Mouse (Mus musculus) heart, adult 18-20 months (tissue): ENCODE data around the gene Gon4l. TPM values are rescaled to one million over a fixed set of nuclear protein-coding genes. Genes with fewer than 3 reads are reported as not detected.
"Not testable (repeated sequence)": the region's sequence is repeated elsewhere in the genome, so short reads cannot be mapped to it uniquely, and the experiment has no call there.

Experiments used
- DNase-seq, 2 experiments: peaks; one replicate each; pipeline ENCODE4 v3.0.0; 2021 to 2022; ENCODE audit warnings: mixed read lengths in 1 of 2
- long read RNA-seq, 2 experiments: library from polyadenylated mRNA; stranded (forward); transcript quantifications; one replicate each; pipeline ENCODE4 v2.0.0; 2021
- total RNA-seq, 2 experiments: library from RNA; stranded (reverse); gene quantifications; 2 replicates each; pipeline ENCODE4 v1.2.3; 2021

The Gon4l gene
- 10 to 100 TPM; 20.0 to 21.6 TPM for total RNA-seq
- long read RNA-seq, experiment 1, partial matches to known transcripts, result 3 of 5 reads
- long read RNA-seq, experiment 1, other reads (novel, unspliced or antisense), result 2 of 5 reads
- long read RNA-seq, experiment 2, partial matches to known transcripts, result 1 of 4 reads
- long read RNA-seq, experiment 2, other reads (novel, unspliced or antisense), result 3 of 4 reads

DNA sequence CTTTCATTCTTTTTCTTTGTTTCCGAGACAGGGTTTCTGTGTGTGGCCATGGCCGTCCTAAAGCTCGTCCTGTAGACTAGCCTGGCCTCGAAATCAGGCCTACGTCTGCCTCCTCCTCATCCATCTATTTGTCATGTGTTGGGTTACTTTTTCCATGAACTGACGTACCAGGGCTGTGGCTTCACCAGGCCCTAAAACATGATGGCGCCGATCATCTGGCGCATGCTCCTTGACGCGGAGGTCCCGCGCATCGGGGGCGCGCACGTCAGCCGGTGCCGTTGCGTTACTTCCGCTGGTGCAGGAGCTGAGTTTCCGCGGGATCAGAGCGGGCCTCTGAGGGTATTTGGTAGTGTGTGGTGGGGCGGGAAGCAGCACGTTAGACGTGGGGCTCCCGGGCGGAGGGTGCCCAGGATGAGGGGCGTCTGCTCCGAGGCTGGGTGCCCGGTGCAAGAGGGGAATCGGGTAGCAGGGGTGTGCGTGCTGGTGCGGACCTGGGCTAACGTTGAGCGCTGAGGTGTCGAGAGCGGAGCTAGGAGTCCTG, at the start of gene Gon4l:
Gon4l (plus strand) TSS at position 281 of the 541 bp plus-strand sequence.
- DNase-seq, result peak; percentile 33 to 58

DNA sequence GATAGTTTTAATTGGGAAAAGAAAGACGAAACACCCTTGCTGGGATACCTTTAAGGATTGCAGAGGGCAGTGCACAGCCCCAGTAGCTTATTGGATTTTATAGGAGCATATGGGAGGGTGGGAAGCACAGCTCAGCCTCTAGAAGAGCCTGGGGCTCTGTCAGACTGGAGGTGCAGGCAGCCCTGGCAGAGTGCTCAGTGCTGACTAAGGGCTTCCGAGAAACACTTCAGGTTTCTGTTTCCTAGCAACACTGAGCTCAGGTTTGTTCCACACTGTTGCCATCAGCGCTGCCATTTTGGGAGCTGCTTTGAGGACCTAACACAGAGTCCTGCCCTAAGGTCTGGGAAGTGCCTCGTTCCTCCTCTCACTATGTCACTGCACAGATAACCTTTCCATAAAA, 48.7 kb upstream of the Gon4l start:
- not testable (repeated sequence) for DNase-seq

DNA sequence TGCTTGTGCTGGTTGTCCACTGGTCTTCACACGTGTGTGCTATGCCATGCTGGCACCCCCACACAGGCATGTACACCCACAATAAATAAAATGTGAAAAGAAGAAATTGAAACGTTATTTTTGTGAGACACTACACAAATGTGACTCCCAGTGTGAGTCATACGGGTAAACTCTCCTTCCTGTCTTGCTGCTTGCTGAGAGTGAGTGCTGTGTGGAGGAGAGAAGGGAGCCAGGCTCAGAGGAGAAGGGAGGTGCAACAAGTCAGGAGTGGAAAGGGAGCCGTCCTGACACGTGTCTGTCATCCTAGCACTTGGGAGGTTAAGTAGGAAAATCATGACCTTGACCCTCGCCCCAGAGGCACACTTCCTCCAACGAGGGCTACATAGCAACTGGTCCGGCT, 48.2 kb upstream of the Gon4l start:
- not testable (repeated sequence) for DNase-seq

DNA sequence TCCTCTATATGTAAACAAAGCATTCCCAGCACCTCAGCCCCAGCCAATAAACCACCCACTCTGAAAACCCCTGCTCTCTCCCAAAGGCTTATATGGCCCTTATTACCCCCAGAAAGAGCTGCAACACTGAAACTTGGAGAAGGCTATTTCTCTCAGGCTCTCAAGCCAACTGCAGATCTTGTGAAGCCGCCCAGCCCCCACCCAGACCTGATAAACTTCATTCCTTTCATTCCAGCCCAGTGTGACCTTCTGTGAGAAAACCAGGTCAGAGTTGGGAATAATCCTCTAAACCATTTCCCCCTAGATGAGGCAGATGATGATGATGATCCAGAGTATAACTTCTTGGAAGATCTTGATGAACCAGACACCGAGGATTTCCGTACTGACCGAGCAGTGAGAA, 47.0 kb upstream of the Gon4l start:
- DNase-seq, result not testable (repeated sequence)

DNA sequence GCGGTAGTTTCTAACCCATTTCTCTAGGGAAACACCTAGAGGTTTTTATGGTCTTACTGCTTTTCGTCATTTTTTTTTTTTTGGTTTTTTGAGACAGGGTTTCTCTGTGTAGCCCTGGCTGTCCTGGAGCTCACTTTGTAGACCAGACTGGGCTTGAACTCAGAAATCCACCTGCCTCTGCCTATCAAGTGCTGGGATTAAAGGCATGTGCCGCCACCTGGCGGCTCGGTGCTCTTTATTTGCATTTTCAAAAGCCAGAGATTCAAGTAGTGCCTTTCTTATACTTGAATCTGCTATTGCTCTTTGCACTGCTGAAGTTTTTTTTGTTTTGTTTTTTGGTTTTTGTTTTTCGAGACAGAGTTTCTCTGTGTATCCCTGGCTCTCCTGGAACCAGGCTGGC, 37.5 kb upstream of the Gon4l start:
- DNase-seq, result not testable (repeated sequence)

DNA sequence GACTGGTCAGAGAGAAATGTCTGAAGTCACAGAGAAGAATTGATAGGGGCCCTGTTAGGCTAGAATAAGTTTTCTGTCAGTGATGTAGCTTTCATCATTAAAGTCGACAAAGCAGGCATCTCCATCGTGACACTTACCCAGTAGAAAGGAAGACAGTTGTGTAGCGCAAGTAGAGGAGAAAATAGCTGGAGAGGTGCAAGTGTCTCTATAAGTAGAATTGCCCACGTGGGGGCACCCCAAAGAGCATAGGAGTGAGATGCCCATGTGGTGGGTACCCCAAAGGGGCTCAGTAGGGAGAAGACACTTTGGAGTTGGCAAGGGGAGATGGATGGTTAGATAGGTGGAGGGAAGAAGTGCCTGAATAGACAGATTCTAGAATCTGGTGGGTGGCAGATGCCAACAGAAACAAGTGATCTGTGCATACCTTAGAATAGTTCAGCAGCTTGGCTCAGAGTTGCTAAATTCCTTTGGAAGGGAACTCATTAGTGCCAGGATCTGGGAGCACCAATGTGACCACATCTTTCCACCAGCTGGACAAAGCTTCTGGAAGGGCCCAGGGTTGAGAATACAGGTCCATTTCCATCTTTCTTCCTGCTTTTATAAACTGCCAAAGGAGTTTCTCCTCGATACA, 31.0 kb upstream of the Gon4l start:
- DNase-seq, result no peak

DNA sequence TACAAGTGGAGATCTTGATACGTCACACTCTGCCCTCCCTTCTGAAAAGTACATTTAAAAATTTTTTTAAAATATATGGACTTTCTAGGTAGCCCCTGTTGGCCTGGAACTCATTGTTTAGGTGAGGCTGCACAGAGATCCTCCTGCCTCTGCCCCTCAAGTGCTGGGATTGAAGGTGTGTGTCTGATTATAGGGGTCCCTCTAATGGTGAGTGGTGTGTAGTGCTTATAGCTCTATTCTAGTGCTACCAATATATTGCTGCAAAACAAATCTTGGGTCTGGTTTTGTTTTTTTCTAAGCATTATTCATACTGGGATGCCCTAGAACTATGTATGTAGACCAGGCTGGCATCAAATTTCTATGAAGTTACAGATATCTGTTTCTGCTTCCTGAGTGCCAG, 9.3 kb upstream of the Gon4l start:
- peak in 1 of 2 experiments; percentile 28 for DNase-seq

DNA sequence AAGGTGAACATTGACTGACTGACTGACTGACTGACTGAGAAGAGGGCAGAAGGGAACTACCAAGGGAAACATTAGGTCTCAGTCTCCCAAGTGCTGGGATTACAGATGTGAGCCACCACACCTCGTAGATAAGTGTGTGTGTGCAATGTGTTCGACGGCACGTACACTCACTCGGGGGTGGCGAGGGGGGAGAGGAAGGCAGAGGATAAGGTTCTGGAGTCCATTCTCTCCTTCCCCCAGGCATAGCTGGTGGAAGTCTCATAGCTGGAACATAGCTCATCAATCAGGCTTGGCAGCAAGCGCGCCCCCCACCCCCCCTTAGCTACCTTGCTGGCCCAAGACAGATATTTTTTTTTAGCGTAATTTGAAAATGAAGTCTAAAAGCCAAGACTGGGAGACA, 7.8 kb upstream of the Gon4l start:
- no peak for DNase-seq

DNA sequence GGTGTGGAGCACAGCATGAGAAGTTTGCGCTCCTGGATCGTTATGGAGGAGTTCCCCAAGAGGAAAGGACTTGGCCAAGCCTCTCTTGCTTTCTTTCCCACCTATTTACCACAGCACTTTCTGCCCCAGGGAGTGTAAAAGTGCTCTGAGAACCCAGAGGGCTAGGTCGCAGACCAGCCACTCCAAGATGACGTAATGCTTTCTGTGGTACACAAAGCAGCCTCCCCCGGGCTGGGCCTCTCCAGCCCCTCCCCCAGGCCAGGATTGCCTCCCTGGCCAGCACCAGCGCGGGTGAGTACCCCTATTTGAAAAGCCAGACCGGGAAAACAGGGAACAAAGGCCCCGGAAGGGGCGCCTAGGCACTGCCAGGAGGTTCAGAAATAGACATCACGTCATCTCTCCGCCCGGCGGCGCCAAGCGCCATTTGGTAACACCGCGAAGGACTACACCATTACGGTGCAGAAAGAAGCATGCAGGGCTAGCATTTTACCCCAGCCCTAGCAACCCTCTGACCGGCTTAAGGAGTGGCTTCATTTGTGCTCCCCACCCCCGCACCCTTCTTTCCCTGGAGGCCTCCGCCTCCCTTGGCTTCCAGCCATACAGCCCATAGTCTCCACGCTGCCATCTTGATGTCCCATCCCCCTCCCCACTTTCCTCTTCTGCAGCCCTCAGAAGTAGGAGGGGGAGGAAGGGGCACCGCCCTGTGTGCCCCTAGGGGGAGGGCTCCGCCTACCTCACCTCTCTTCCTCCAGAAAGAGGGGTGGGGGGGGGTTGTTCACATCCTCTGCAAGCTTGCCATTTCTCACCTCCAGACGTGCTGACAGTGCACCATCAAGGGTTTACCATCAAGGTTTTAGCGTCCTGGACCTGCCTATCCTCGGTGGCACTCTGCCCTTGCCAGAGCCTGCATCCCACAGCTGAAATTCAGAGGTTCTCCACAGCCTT, 3.6 kb upstream of the Gon4l start:
- DNase-seq, result peak; percentile 62 to 80

DNA sequence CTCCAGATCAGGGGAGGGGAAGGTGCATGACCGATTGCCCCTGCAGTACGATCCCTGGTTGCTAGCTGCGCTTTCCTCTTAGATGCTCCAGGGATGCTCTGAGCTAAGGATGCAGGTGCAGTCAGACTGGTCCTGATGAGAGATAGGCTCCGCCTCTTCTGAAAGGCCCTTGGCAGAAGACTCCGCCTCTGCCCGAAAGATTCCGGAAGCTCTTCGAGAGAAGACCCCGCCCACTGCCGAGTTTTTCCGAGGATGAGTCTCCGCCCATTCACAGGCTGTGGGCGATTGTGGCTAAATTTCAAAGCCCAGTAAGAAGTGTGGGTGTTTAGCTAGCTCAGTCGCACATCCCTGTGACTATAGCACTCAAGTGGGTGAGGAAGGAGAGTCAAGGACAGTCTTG, 2.6 kb upstream of the Gon4l start:
- DNase-seq, result peak; percentile 55 to 62

DNA sequence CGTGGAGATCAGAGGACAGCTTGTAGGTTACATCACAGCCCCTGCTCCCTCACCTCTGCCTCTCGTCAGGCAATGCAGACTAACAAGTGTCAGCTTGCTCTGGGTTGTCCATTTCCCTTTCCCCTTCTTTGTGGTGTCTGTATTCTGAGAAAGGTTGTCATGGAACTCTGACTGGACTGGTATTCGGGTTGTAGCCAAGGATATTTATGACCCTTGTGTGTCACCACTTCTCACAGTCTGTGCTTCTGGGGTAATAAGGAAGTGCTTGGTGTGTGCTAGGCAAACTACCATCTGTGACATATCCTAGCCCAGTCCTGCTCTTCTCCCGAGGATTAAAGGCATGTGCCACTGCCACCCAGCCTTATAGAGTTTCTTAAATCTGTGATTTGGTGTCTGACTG, 14.1 kb downstream of the Gon4l start:
- no peak for DNase-seq

DNA sequence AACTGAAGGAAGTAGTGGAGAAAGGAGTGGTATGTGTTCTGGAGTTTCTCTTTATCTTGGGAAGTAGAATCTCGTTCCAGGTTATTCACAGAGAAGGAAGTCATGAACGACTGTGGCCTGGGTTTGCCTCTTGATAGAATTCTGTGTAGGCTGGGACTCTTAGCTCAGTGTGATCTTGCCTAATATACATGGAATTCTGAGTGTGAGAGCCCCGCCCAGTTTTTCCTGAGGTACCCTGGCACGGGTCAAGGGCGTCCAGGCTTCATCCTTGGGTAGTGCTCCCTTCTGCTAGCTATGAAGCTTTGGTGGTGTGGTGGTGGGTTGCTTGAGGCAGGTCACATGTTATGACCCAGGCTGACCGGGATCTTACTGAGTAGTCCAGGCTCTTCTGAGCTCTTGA, 20.8 kb downstream of the Gon4l start:
- no peak for DNase-seq

DNA sequence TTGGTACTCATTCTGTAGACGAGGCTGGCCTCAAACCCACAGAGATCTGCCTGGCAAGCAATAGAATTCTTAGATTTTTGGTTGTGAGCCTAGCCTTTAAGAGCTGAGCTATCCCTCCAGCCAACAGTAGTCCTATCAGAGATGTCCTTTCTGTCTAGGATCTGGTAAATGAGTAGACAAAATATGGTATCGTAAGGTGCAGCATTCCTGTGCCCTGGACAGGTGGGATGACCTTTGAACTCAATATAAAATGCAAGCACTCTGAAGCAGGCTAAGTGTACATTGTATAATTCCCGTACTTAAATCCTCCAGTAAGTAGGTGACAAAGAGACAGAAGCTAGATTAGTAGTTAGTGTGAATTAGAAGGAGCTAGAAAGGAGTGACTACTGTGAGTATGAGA, 27.1 kb downstream of the Gon4l start:
- no peak for DNase-seq

DNA sequence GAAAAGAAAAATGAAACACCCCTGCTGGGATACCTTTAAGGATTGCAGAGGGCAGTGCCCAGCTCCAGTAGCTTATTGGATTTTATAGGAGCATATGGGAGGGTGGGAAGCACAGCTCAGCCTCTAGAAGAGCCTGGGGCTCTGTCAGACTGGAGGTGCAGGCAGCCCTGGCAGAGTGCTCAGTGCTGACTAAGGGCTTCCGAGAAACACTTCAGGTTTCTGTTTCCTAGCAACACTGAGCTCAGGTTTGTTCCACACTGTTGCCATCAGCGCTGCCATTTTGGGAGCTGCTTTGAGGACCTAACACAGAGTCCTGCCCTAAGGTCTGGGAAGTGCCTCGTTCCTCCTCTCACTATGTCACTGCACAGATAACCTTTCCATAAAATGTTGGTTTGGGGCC, 31.7 kb downstream of the Gon4l start:
- DNase-seq, result not testable (repeated sequence)

DNA sequence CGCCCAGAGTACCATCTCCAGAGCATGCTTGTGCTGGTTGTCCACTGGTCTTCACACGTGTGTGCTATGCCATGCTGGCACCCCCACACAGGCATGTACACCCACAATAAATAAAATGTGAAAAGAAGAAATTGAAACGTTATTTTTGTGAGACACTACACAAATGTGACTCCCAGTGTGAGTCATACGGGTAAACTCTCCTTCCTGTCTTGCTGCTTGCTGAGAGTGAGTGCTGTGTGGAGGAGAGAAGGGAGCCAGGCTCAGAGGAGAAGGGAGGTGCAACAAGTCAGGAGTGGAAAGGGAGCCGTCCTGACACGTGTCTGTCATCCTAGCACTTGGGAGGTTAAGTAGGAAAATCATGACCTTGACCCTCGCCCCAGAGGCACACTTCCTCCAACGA, 32.1 kb downstream of the Gon4l start:
- not testable (repeated sequence) for DNase-seq

DNA sequence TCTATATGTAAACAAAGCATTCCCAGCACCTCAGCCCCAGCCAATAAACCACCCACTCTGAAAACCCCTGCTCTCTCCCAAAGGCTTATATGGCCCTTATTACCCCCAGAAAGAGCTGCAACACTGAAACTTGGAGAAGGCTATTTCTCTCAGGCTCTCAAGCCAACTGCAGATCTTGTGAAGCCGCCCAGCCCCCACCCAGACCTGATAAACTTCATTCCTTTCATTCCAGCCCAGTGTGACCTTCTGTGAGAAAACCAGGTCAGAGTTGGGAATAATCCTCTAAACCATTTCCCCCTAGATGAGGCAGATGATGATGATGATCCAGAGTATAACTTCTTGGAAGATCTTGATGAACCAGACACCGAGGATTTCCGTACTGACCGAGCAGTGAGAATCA, 33.4 kb downstream of the Gon4l start:
- not testable (repeated sequence) for DNase-seq

DNA sequence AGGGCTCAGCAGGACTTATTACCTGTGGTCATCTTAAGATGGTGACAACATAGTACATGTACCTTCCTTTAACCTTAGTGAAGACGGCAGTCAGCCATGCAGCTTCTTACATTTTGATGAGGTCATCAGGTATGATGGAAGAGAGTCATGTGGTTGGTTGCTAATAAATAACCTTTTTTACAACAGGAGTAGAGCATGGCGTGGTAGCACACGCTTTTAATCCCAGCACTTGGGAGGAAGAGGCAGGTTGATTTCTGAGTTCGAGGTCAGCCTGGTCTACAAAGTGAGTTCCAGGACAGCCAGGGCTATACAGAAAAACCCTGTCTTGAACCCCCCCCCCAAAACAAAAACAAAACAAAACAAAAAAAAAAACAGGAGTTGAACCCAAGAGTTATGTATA, 47.5 kb downstream of the Gon4l start:
- not testable (repeated sequence) for DNase-seq

DNA sequence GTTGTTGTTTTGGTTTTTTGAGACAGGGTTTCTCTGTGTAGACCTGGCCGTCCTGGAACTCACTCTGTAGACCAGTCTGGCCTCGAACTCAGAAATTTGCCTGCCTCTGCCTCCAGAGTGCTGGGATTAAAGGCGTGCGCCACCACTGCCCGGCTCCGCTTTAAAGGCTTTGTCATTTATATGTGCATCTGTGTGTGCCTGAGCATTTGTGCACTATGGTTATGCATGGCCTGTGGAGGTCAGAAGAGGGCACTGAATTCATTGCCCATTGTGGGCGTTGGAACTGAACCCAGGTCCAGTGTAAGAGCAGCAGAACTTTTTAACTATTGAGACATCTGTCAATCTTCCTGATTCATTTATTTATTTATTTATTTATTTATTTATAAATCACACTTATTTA, 58.0 kb downstream of the Gon4l start:
- DNase-seq, result not testable (repeated sequence)

DNA sequence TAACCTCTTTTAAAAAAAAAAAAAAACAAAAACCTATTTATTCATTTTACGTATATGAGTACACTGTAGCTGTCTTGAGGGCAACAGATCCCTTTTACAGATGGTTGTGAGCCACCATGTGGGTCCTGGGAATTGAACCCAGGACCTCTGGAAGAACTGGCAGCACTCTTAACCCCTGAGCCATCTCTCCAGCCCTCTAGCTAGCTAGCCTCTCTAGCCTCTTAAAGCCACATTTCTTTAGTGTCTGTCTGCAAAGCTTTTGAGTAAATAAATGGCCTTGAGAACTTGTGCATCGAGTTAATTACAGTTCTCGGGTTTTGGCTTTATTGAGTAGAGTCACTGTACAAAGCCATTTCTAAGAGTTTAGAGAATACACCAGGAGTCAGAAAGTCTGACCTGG, 69.8 kb downstream of the Gon4l start:
- DNase-seq, result no peak

DNA sequence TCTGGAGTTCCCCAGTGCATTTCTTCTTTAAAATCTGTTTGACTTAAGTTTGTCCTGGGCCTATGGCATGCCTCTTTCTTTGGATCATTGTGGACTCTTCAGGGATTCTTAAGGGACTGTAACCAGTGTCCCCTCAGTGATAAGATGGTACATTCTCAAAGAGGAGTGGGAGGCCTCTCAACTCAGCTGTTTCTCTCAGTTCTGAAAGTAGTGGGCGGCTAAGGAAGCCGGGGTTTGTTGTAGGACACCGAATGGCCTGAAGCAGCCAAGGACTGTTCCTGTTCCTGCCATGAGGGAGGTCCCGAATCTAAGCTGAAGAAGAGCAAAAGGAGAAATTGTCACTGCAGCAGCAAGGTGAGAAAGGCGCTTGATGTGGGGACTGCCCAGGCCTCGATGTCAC, 70.2 kb downstream of the Gon4l start:
- DNase-seq, result no peak

DNA sequence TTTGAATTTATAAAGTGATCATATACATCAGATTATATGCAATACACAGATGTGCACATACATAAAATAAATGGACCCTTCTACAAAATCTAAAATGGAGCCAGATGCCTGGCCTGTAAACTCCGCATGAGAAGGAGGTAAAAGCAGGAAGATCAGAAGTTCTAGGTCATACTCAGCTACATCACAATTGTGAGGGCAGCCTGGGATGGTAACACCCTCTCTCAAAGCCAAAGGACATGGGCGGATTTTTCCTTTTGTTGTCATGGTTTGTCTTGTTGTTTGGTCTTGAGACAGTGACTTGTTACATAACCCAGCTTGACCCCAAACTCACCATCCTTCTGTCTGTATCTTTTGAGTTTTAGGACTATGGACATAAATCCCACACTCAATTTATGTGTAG, 70.7 kb downstream of the Gon4l start:
- DNase-seq, result no peak

DNA sequence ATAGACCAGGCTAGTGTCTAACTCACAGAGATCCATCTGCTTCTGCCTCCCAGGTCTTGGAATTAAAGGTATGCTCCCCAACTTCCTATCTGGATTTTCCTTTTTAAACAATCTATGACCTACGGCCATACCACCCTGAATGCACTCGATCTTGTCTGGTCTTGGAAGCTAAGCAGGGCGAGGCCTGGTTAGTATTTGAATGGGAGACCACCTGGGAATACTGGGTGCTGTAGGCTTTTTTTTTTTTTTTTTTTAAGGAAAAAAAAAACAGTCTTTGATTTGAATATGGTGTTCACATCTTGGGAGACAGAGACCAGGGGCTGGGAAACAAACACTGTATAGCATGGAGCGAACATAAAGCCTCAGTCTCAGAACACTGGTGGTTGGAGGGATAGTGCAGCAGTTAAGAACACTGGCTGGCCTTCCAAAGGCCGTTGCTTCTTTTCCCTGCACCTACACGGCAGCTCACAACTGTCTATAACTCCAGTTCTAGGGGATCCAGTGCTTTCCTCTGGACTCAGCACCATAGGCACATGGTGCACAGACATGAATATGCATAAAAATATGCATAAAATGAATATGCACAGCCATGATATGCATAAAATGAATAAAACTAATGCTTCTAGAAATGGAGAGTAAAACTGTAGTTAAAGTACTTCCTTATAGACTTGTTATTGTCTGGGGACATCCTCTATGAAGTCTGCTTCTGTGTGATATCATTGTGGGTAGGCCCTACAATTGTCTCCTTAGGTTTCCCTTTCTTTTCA, 71.5 kb downstream of the Gon4l start:
- DNase-seq, result no peak
